Mouse (Mus musculus): Measurements from ENCODE around the gene Tbk1. TPM values are rescaled to one million over a fixed set of nuclear protein-coding genes. Genes with fewer than 3 reads are reported as not detected.

Tbk1 gene
- total RNA-seq, 2 experiments from 2014 or later: 67.7 to 69.1 TPM

- peak; percentile 98 for ATAC-seq (replicated peaks; ENCODE audit: poor library complexity, severe bottlenecking)
Measured at GRCm38 (mm10) chr10:121596580-121596979, 10.0 kb upstream of the Tbk1 start.

GRCm38 (mm10) chr10:121591106-121591505 lies 4.5 kb upstream of the Tbk1 start:
- ATAC-seq (replicated peaks; ENCODE audit: poor library complexity, severe bottlenecking): peak; percentile 58

GRCm38 (mm10) chr10:121587371-121587840 lies 819 bp upstream of the Tbk1 start:
- ATAC-seq (replicated peaks; ENCODE audit: poor library complexity, severe bottlenecking): peak; percentile 15

- peak; percentile 12 for ATAC-seq (replicated peaks; ENCODE audit: poor library complexity, severe bottlenecking)
Measured at GRCm38 (mm10) chr10:121585791-121586642, 570 bp downstream of the Tbk1 start.

GRCm38 (mm10) chr10:121585056-121585790 lies 1.4 kb downstream of the Tbk1 start:
- ATAC-seq (replicated peaks; ENCODE audit: poor library complexity, severe bottlenecking): 0 out of 2 replicates have a peak, but pooled peaks have one; percentile 1

- no peak for ATAC-seq (replicated peaks; ENCODE audit: poor library complexity, severe bottlenecking)
Measured at GRCm38 (mm10) chr10:121584033-121584432, 2.6 kb downstream of the Tbk1 start.

GRCm38 (mm10) chr10:121583016-121583415 lies 3.6 kb downstream of the Tbk1 start:
- peak; percentile 60 for ATAC-seq (replicated peaks; ENCODE audit: poor library complexity, severe bottlenecking)

- ATAC-seq (replicated peaks; ENCODE audit: poor library complexity, severe bottlenecking): no peak
Measured at GRCm38 (mm10) chr10:121582287-121582686, 4.3 kb downstream of the Tbk1 start.

- ATAC-seq (replicated peaks; ENCODE audit: poor library complexity, severe bottlenecking): no peak
Measured at GRCm38 (mm10) chr10:121581405-121581804, 5.2 kb downstream of the Tbk1 start.

GRCm38 (mm10) chr10:121580381-121580780 lies 6.2 kb downstream of the Tbk1 start:
- ATAC-seq (replicated peaks; ENCODE audit: poor library complexity, severe bottlenecking): no peak

GRCm38 (mm10) chr10:121576372-121576771 lies 10.2 kb downstream of the Tbk1 start:
- ATAC-seq (replicated peaks; ENCODE audit: poor library complexity, severe bottlenecking): no peak

- ATAC-seq (replicated peaks; ENCODE audit: poor library complexity, severe bottlenecking): peak; percentile 99
Measured at GRCm38 (mm10) chr10:121571511-121572147, 15.0 kb downstream of the Tbk1 start.

GRCm38 (mm10) chr10:121571031-121571430 lies 15.6 kb downstream of the Tbk1 start:
- ATAC-seq (replicated peaks; ENCODE audit: poor library complexity, severe bottlenecking): no peak

- ATAC-seq (replicated peaks; ENCODE audit: poor library complexity, severe bottlenecking): no peak
Measured at GRCm38 (mm10) chr10:121569796-121570195, 16.8 kb downstream of the Tbk1 start.

GRCm38 (mm10) chr10:121569001-121569589 lies 17.5 kb downstream of the Tbk1 start:
- ATAC-seq (replicated peaks; ENCODE audit: poor library complexity, severe bottlenecking): no peak

GRCm38 (mm10) chr10:121568534-121568933 lies 18.1 kb downstream of the Tbk1 start:
- ATAC-seq (replicated peaks; ENCODE audit: poor library complexity, severe bottlenecking): no peak

- no peak for ATAC-seq (replicated peaks; ENCODE audit: poor library complexity, severe bottlenecking)
Measured at GRCm38 (mm10) chr10:121568026-121568425, 18.6 kb downstream of the Tbk1 start.

- ATAC-seq (replicated peaks; ENCODE audit: poor library complexity, severe bottlenecking): peak; percentile 35
Measured at GRCm38 (mm10) chr10:121564447-121564846, 22.1 kb downstream of the Tbk1 start.

- ATAC-seq (replicated peaks; ENCODE audit: poor library complexity, severe bottlenecking): no peak
Measured at GRCm38 (mm10) chr10:121558231-121558630, 28.4 kb downstream of the Tbk1 start.

GRCm38 (mm10) chr10:121556263-121556662 lies 30.3 kb downstream of the Tbk1 start:
- no peak for ATAC-seq (replicated peaks; ENCODE audit: poor library complexity, severe bottlenecking)
